Mouse (Mus musculus) bone marrow, adult 2 months (tissue): ENCODE data around the gene Rrp36. TPM values are rescaled to one million over a fixed set of nuclear protein-coding genes. Genes with fewer than 3 reads are reported as not detected.

ENCODE experiments used
- H3K27ac ChIP-seq: fragments of 200-500 bp; 2 replicates; pipeline ENCODE4 v1.5.1; 2012; ENCODE audit warnings: low read depth, mild to moderate bottlenecking, control low read depth, inconsistent platforms, low read length; ENCODE audit not compliant: control insufficient read depth, poor library complexity, insufficient read depth
- H3K4me1 ChIP-seq: fragments of 200-500 bp; 2 replicates; pipeline ENCODE4 v1.6.1; 2011; ENCODE audit warnings: low read length; ENCODE audit not compliant: control insufficient read depth, insufficient read depth
- H3K4me3 ChIP-seq: fragments of 200-500 bp; replicated peaks from 2 replicates; pipeline ENCODE3; 2011; ENCODE audit warnings: mild to moderate bottlenecking, low read depth, low read length, control low read depth; ENCODE audit not compliant: control insufficient read depth
- CTCF ChIP-seq: fragments of 200-500 bp; IDR thresholded peaks from 2 replicates; pipeline ENCODE4 v1.5.1; 2011; ENCODE audit warnings: low read length, control low read depth; ENCODE audit not compliant: control insufficient read depth, insufficient read depth
- POLR2A ChIP-seq: fragments of 200-500 bp; IDR thresholded peaks from 2 replicates; pipeline ENCODE4 v1.6.1; 2011; ENCODE audit warnings: low read depth, mild to moderate bottlenecking, control low read depth, low read length, borderline replicate concordance; ENCODE audit not compliant: control insufficient read depth
- WGBS: fragments of 180-500 bp; shearing (Covaris S2); methylation state at CpG from one replicate; pipeline ENCODE4 v1.1.7; 2018; 5-methylcytosine and 5-hydroxymethylcytosine counted together
- polyA plus RNA-seq: library from polyadenylated mRNA; stranded (reverse); fragments of >200 nt; gene quantifications from 2 replicates; pipeline ENCODE4 v1.2.4, GENCODE M21; 2011; ENCODE audit warnings: low replicate concordance; ENCODE audit not compliant: missing spikeins, insufficient read depth, insufficient read length

Gene Rrp36
- polyA plus RNA-seq, 1 experiment, result 23.3 TPM

GRCm38 (mm10) chr17:46698515-46698914 lies 24.4 kb upstream of the Rrp36 start:
- peaks cover 1% of the 10 kb centered on the region for H3K4me1 ChIP-seq
- no peak for TF ChIP-seq POLR2A
- TF ChIP-seq CTCF, result no peak
- no peak overlapping the region for H3K27ac ChIP-seq
- no peak overlapping the region for H3K4me3 ChIP-seq
- WGBS, result 94% methylated on average over 6 of the region's 6 CpGs

GRCm38 (mm10) chr17:46694517-46695063 lies 20.4 kb upstream of the Rrp36 start:
- no peaks in the 10 kb centered on the region for H3K4me1 ChIP-seq
- WGBS, result 96% methylated on average over 1 of the region's 1 CpGs
- TF ChIP-seq CTCF, result no peak
- TF ChIP-seq POLR2A, result no peak
- no peak overlapping the region for H3K27ac ChIP-seq
- H3K4me3 ChIP-seq, result no peak overlapping the region

GRCm38 (mm10) chr17:46691390-46691789 lies 17.2 kb upstream of the Rrp36 start:
- H3K4me1 ChIP-seq, result no peaks in the 10 kb centered on the region
- TF ChIP-seq CTCF (no peak), POLR2A (no peak)
- H3K4me3 ChIP-seq, result no peak overlapping the region
- no peak overlapping the region for H3K27ac ChIP-seq
- 88% methylated on average over 2 of the region's 2 CpGs for WGBS

- TF ChIP-seq CTCF (no peak), POLR2A (no peak)
- Histone ChIP-seq H3K4me1 (no peaks in the 10 kb centered on the region), H3K4me3 (no peak overlapping the region), H3K27ac (no peak overlapping the region)
- 77% methylated on average over 12 of the region's 12 CpGs for WGBS
Measured at GRCm38 (mm10) chr17:46690665-46691064, 16.5 kb upstream of the Rrp36 start.

GRCm38 (mm10) chr17:46685913-46686312 lies 11.8 kb upstream of the Rrp36 start:
- WGBS, result 78% methylated on average over 6 of the region's 6 CpGs
- no peak overlapping the region for H3K27ac ChIP-seq
- no peak for TF ChIP-seq CTCF
- no peak for TF ChIP-seq POLR2A
- H3K4me1 ChIP-seq, result peaks cover 4% of the 10 kb centered on the region
- H3K4me3 ChIP-seq, result no peak overlapping the region

GRCm38 (mm10) chr17:46682654-46683389 lies 8.7 kb upstream of the Rrp36 start:
- H3K27ac ChIP-seq, result no peak overlapping the region
- 92% methylated on average over 16 of the region's 16 CpGs for WGBS
- peaks cover 4% of the 10 kb centered on the region for H3K4me1 ChIP-seq
- H3K4me3 ChIP-seq, result no peak overlapping the region
- no peak for TF ChIP-seq CTCF
- no peak for TF ChIP-seq POLR2A

- H3K4me3 ChIP-seq, result peak overlapping the region; percentile 65
- 32% methylated on average over 12 of the region's 12 CpGs for WGBS
- TF ChIP-seq POLR2A (no peak), CTCF (no peak)
- no peak overlapping the region; the same call in 1 of the 2 replicates for H3K27ac ChIP-seq
- H3K4me1 ChIP-seq, result peaks cover 4% of the 10 kb centered on the region
Measured at GRCm38 (mm10) chr17:46681466-46682118, 7.4 kb upstream of the Rrp36 start.

- Histone ChIP-seq H3K4me1 (peaks cover 4% of the 10 kb centered on the region), H3K4me3 (peak within 1 kb of the TSS; percentile 83), H3K27ac (peak within 1 kb of the TSS; percentile 80)
- WGBS, result under 1% methylated on average over 49 of the region's 49 CpGs
- TF ChIP-seq CTCF (no peak), POLR2A (peak; percentile 42; the same call in 1 of the 2 replicates)
Measured at GRCm38 (mm10) chr17:46680760-46681373, 6.7 kb upstream of the Rrp36 start, which contains the start of gene Klhdc3. Klhdc3 (minus strand) TSS chr17:46680914.
